Mouse (Mus musculus) heart, postnatal 0 days (tissue): ENCODE data around the gene Sost.

Source experiments
- CTCF ChIP-seq: IDR thresholded peaks from 2 replicates; pipeline ENCODE4 v1.5.1; 2016; ENCODE audit warnings: antibody characterized with exemption, control low read depth, low read depth
- EP300 ChIP-seq: IDR thresholded peaks from 2 replicates; pipeline ENCODE4 v1.6.1; 2016; ENCODE audit warnings: antibody characterized with exemption, low read depth

DNA sequence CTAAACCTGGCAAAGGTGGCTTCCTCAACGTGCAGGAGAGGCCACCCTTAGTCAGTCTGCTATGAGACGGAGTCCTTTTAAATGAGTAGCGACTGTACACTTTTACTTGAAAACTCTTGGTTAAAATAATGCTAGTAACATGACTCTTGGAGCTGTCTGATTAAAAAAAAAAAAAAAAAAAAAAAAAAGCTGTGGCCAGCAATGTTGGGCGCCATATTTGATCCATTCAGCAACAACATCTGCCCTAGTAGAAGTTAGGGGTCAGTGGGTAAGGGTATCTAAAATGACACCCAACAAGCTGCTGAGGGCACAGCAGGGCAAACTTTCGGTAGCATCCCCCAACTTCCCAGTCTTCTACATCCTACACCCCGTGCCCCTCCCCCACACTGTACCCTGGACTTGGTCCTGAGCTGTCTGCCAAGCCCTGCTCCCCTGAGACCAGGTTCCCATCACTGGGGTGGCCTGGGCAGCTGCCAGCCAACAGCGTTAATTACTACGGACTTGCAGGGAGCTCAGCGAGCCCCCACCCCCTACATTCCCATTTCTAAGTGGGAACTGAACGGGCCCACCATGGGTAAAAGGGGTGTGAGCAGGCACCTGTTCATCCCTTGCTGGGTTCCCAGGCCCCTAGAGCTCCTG lies 39.7 kb downstream of the Sost start:
- TF ChIP-seq CTCF (no peak), EP300 (no peak)
